Mouse (Mus musculus) right cerebral cortex, postnatal 14 days (tissue): ENCODE data around the gene Disc1.

Experiments
- DNase-seq: peaks from one replicate; pipeline ENCODE4 v3.0.0; 2022

Disc1 gene

DNA sequence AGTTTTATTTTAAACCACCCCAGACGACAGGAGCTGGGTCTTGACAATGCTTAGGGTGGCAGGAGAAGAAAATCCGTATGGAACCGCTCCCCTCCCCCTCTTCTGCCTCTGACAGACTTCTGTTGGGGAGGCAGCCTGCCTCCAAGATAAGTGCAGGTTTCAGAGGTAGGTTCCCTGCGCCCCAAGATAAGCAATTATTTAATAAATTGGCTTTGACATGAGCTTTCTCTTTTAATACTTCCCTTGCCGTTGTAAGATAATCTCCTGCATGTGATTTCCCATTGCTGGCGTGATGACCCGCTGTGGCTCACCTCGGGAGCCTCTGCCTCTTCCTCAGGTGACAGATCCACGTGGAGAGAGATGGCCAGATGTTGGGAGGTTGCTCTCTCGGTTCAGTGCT lies 133.0 kb downstream of the Disc1 start:
- DNase-seq = peak; percentile 34

DNA sequence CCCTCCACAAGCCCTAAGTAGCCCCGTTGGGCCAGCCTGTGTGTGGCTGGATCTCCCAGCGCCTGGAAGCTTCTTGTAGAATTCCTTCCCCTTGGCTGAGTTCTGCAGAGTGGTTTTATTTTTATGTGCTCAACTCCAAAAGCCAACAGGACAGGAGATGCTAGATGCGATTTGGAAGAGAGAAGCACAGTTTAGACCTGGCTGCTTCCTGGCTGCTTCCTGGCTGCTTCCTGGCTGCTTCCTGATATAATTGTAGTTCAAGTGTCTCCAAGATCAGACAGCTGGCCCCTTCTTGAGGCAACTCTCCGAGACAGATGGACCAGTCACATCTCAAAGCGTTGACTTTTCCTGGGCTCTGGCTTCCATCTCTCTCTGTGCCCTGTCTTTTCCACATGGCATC lies 139.7 kb downstream of the Disc1 start:
- DNase-seq = no peak

DNA sequence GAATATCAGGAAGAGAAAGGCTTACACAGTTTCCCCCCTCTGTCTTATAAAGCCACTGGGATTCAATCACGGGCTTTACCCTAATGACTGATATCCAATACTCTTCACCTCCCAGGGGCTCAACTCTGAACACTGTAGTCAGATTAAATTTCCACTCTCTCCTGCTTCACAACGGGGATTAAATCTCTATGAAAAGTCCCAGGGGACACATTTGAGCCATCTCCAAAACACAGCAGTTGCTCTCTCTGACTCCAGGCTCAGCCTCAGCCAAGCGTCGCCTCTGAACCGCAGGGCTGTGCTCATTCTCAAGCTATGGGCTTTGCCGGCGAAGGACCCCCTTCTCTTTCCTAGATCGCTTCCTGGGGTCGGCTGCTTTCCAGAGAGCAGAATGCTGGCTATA lies 141.1 kb downstream of the Disc1 start:
- DNase-seq = no peak

DNA sequence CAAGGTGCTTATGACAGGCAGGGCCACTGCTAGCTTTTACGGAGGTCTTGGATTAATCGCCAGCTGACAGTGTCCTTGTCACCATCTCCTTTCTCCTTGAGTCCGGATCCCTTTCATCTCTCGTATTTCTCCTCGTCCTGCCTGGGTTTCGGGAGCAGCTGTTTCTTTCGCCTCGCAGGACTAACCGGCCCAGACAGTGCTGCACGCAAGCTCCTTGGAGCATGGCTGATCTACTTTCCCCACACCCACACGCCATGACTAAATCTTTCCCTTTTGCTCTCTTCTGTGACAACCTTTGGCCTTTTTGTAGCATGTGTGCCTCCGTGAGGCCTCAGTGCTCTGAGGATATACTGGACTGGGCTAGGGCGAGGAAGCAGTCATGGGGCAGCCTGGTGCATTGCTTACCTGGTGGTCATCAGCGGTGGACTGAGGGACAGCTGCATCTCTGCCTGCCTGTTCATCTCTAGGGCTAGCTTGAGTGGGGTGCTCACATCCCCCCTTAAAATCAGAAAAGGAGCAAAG lies 142.6 kb downstream of the Disc1 start:
- no peak for DNase-seq

DNA sequence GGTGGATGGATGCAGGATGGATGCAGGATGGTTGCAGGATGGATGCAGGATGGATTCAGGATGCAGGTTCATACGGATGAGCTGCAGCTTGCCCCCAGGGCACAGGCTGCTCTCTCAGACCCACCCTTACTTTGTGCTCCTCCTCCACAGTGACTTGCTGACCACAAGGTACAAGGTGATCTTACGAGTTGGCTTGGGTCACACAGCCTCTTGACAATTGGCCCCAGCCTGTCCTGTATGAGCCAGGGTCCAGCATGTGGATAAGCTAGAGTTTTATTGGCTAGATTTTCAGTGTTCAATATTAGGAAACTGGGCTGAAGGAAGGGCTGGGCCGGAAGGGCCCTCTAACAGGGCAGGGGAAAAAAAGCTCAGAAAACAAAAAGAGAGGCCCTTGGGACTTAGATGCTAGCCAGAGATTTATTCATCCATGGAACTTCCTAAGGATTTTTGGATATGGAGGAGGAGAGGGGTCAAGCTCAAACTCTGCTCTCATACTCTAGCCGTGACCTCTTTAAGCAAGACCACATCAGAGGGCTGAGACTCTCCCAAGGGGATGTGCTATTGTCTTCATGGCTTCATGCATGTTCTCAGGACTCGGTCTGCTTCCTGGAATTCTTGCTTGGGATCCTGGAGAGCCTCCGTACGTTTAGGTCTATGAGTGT lies 143.5 kb downstream of the Disc1 start:
- DNase-seq = no peak

DNA sequence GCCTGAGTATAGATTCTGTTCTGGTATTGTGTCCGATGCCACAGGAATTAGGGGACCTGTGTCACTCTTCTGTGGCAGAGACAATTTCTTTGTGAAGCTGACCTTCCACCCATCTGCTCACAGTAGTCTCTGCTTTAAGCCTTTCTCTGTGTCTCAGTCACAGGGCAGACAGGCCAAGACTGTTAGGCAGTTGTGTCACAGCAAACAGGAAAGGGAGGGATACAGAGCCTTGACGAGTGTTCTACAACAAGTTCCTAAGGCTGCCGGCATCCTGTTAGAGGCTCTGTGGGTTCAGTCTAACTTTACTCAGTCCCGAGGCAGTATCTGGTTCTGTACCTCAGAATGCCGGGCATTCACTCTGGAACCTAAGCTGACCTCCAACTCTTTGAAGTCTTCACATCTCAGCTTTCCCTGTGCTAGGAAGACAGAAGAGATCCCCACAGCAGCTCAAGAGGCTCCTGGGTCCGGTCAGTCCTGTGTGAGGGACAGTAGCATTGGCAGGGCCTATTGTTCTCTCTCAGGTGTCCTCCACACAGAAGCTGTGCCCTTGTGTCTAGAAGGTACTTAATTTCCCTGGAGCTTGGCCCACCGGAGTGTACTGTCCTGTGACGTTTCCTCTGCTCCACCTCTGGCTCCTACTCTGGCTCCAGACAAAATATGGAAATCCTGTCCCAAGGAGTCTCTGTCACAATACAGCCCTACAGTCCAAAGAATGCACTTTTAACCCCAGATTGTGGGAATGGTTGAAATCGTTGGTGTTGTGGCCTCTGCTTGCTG lies 144.6 kb downstream of the Disc1 start:
- no peak for DNase-seq

DNA sequence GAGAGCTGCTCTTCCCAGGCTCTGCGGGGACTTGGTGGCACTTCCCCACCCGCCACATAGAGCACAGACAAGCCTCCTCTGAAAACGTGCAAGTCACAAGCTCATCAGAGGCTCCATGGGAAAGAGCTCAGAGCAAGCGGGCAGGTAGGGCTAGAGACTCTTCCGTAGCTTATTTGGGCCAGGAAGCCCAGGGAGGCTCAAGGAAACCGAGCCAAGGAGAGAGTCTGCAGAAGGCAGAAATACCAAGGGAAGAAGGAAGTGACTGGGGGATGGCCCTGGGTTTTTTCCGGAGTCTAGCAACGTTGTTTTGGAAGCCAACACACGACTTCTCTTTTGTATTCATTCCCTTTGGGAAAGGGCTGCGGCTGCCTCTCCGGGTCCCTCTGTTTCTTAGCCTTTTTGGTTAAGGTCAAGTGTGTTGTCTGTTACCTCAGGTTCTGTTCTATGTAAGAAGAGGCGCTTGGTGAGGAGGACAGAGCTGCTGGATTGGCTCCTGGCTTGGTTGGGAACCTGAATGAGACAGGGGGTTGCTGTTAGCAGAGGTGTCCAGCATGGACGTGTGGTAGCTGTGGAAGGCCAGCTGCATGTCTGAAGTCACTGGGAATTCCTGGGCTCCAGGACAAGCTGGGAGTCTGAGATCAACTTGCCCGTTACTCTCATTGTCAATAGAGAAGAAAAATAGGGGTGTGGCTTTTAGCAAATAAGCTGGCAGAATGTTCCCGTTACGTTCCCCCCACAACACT lies 145.4 kb downstream of the Disc1 start:
- DNase-seq = no peak

DNA sequence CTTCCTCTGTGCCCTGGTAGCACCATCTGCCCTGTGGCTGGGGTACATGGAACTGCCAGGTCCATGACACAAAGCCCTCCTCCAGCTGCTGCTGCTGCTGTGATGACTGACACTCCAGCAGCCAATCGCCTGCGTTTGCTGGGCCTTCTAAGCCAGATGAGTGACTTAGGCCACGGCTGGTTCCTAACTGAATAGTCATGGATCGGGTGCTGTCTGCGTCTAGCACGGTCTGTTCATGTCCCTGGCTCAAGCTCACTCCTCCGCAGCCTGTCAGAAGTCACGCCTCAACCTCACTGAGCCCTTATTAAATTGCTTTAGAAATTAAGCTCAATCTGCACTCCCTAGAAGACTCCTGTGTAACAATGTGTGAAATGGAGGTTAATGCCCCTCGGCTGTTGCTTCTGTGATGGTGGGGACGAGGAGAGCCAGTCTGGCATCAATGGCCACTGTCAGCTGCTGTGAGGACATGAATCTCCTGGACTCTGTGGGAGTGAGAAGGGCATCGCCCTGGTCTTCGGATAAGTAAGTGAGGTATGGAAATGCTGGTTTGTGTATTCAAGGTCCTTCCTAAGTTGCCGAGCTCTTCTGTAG lies 146.4 kb downstream of the Disc1 start:
- DNase-seq = no peak

DNA sequence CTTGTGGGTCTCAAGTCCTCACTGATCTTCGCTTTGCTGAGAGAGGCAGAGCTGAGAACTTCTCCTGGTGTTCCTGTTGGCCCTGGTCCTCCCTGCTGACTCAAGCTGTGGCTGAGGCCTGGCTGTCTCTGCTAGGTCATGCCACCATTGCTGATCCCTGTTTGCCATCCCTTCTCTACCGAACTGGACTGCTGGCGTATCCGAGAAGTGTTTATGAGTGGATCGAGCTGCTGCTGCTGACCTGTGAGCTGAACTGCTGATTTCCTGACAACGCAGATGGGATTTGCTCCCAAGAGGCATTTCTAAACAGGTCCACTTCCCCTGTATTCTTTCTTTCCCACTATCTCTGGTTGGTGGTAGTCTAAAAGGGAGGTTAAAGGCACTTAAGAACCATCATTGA lies 147.7 kb downstream of the Disc1 start:
- DNase-seq = no peak

DNA sequence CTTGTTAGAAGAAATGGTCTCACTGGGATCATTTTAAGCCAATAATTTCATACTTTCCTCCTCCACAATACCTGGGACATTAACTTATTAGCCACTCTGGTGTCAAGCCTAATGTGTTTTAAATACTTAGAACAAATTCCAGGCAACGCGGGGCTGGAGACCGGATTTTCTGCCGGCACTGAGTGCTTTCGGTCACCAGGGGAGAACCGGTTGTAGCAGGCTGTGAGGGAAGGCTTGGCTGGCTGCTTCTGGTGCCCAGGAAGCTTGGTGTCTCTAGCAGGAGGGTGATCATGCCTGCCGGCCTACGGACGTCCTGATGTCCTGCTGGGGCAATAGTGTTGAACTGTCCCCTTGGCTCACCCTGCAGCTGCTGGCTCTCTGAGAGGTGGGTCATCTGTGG lies 149.0 kb downstream of the Disc1 start:
- no peak for DNase-seq

DNA sequence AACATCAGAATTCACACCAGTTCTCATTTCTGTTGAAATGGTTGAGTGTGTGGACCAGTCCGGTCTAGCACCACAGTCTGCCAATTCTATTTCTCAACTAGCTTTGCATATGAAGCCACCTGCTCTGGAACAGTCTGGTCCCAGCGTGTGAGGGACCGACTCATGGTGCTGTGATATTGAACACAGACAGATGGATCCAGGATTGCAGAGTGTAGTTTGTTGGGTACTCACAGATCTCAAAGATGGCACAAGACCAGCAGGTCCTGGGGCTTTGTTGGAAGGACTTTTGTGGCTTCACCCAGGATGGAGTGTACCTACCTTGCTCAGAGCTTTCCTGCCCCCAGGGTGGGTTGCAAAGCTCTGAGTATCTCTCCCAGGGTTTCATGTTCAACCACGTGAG lies 151.6 kb downstream of the Disc1 start:
- no peak for DNase-seq

DNA sequence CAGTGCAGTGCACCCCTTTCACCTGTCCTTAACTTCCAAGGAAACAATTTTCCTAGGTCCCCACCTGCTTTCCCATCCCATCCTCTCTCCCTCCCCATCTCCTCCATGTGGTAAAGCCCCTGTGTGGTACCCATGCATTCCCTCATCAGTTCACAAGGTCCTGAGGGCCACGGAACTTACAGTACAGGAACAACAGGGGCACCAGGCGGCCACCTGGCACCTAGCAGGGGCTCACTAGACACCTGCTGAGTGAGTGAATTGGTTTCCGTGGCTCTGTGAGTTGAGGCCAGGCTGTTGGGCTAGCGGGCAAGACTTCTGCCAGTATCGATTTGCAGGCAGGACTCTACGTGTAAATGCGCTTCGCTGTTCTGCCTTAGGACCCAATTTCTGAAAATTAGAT lies 152.4 kb downstream of the Disc1 start:
- DNase-seq = no peak

DNA sequence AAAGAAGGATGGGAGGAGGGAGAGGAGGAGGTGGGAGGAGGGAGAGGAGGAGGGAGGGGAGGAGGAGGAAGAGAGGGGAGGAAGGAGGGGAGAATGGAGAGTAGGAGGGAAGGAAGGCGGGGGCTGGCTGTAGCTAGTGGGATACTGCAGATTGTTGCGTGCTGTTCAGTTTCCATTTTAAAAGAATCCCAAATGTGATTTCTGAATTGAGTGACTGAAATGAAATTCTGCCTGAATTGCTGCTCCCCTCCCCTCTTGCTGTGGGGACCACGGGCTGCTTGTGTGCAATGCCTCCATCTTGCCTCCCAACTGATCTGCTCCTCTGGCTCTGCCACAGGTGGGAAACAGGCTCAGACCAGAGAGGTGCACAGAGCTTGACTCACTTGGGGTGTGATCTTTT lies 153.0 kb downstream of the Disc1 start:
- no peak for DNase-seq

DNA sequence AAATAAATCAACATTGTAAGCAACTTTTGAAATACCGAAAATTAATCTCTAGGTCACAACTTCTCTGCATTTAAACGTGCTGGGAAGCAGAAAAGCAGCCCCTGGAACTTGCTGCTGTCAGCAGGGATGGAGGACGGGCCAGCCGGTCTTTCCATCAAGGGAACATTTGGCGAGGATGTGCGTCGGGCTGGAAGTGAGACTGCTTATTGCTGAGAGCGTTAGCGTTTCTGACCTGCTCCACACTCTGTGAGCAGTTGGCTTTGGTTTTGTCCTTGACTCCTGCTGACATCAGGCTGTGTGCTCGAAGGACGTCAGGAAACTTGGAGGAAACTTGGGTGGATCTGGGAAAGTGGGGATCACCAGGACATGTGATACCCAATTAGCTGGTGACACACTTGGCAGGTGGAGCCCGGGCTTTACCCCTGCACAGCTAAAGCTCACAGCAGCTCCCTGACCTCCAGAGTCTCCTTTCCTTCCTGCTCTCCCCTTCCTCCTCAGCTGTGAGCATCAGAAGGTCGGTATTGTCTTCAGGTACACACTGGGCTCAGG lies 158.7 kb downstream of the Disc1 start:
- DNase-seq = no peak

DNA sequence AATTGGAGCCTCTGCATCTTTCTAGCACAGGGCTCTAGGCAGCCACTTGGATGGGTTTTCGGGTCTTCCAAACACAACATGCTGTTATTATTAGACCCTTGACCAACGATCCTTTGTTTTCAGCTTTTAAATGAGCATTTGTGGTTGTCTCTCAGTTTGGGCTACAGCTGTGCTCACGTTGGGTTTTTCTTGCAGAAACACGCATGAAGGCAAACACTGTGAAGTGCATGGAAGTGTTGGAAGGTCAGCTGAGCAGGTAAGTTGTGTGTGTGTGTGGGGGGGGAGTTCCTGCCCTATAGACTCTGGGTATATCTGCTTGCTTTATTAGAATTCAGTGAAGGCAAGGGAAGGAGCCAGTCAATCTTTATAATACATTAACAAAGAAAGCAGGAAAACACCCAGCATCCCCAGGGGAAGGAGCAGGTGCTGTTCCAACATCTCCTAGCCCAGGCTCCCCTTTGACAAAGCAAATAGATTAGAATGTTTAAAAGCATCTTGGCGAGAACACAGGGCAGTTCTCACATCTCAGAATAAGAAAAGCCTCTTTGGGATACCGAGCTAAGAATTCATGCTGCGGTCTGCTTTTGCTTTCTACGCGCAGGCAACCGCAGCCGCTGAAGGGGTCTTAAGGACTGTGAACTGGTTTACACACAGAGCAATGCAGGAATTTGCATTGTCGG lies 164.0 kb downstream of the Disc1 start:
- no peak for DNase-seq

DNA sequence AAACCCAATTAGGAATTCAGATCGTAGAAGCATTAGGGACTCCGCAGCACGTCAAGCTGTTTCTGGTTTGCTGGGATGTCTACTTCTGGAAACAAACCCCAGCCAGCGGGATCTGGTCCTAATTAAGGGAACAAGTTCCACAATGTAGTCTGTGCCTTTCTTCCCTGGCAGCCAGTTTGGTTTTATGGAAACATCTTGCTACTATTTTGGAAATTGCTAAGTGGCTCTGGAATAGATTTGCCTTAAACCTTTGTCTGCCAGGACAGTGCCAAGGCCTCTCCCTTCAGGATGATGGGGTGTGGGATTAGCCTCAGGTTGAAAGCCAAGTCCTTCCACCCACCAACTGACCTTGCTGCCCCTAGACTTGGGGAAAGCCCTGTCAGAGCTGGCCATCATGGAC lies 164.7 kb downstream of the Disc1 start:
- peak; percentile 44 for DNase-seq

DNA sequence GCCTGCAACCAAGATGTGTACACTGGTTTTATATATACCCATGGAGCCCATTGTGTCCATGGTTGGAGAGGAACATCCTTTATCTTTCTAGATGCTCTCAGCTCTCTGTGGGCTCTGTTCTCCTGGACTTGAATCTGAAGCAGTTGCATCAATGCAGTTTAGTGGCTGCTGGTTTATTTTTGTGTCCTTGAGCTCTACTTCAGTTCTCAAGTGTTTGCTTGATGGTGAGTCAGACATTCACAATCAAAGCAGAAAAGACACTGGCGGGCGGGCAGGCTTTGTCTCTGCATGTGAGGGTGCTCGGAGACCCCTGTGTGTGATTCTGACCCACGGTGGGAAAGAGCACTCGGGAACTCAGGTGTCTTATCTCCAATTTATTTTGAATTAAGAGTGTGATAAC lies 166.6 kb downstream of the Disc1 start:
- DNase-seq = no peak

DNA sequence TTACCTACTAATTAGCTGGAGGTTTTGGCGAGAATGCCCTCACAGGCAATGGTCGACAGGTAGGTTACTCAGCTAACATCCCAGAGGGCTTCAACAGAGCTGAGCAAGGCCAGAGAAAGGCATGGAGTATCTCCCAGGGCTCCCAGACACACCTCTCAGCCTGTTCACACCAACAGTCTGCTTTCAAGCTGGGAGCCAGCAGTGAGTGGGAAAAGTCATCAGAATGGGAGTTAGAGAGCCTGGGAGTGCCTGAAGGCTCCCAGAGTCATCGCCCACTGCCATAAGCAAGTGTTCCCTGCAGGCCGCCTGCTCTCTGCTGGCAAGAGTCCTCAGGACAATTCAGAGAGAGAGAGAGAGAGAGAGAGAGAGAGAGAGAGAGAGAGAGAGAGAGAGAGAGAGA lies 167.1 kb downstream of the Disc1 start:
- no peak for DNase-seq

DNA sequence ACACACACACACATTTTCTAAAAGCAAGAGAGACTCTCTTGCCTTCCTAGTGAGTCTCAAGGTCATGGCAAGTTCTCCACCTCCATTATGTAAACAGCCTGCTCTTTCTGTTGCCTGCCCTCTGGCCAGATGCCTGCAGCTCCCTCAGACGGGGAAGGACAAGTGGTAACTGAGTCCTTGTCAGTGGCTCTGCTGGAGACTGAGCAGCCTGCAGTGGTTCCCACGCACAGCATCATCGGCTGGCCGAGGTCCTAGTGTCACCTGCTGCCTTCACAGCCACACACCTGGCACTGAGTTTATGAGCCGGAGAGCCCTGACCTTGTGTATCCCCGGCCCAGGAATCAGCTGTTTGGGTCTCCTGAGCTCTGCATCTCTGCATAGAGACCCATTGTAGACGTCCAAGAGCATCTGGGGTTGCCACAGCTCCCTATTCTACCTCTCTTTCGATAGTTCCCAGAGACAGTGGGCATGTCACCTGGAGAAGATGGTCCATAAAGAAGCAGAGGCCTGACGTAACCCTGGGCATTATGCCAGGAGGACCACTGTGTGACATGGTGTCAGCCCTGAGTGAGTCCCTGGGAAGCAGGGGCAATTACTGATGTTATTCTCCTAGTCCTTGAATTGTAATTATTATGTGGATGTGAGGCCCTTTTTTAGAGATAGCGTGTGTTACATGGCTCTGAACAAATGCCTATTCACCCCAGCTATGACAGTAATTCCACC lies 169.2 kb downstream of the Disc1 start:
- no peak for DNase-seq

DNA sequence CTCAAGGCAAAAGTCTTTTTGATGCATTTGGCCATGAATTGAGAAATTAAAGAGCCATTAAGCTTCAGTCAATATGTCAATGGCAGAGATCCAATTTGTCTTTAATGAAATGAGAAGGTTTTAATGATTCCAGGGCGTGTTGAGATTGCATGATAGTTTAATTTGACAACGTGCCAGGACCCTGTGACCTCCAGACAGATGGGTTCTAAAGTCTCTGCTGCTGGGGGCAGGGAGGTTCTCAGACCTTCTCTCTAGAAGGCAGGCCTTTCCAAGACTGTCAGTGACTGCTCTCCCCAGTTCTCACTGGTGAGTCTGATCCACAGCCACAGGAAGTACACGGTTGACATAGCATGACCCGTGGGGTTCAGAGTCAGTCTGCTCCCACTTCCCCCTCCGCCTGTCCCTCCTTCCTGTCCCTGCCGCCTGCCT lies 170.3 kb downstream of the Disc1 start:
- DNase-seq = no peak

DNA sequence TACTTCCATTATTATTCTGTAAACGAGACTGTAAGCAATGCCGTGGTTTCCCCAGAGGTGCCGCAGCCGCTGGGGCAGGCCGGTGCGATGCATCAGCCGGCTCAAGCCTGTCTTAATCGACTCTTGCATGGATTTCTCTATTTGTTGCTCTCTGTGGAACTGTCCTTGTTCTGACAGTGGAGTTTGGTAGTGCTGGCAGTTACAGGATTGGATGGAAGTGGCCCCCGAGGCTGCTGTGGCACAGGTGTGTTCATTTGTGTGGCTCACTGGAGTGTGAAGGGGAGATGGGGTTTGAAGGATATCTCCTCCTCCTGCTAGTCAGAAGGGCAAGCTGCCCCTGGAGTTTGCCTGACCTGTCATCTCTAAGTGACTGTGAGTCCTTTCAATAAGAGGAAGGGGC lies 171.3 kb downstream of the Disc1 start:
- no peak for DNase-seq
